Mouse (Mus musculus): Measurements from ENCODE around the gene Ankrd55.

Ankrd55 gene

GRCm38 (mm10) chr13:112343628-112344009 lies 55.4 kb downstream of the Ankrd55 start:
- DNase-seq (ENCODE audit: low spot score in 2 of 2) = no peak

- DNase-seq (ENCODE audit: low spot score in 2 of 2) = no peak
These were observed 56.1 kb downstream of the Ankrd55 start for GRCm38 (mm10) chr13:112344270-112344864.

GRCm38 (mm10) chr13:112345542-112345941 lies 57.3 kb downstream of the Ankrd55 start:
- no peak for DNase-seq (ENCODE audit: low spot score in 2 of 2)

- DNase-seq (ENCODE audit: low spot score in 2 of 2) = no peak
These were observed 57.8 kb downstream of the Ankrd55 start for GRCm38 (mm10) chr13:112346031-112346430.

- no peak for DNase-seq (ENCODE audit: low spot score in 2 of 2)
These were observed 58.5 kb downstream of the Ankrd55 start for GRCm38 (mm10) chr13:112346659-112347142.

- DNase-seq (ENCODE audit: low spot score in 2 of 2) = no peak
These were observed 60.0 kb downstream of the Ankrd55 start for GRCm38 (mm10) chr13:112348250-112348649.

GRCm38 (mm10) chr13:112348896-112349484 lies 60.7 kb downstream of the Ankrd55 start:
- no peak for DNase-seq (ENCODE audit: low spot score in 2 of 2)

GRCm38 (mm10) chr13:112349500-112349899 lies 61.2 kb downstream of the Ankrd55 start:
- no peak for DNase-seq (ENCODE audit: low spot score in 2 of 2)

- DNase-seq (ENCODE audit: low spot score in 2 of 2) = no peak
These were observed 63.7 kb downstream of the Ankrd55 start for GRCm38 (mm10) chr13:112351943-112352342.

GRCm38 (mm10) chr13:112354109-112354867 lies 66.0 kb downstream of the Ankrd55 start:
- no peak for DNase-seq (ENCODE audit: low spot score in 2 of 2)

GRCm38 (mm10) chr13:112354958-112355357 lies 66.7 kb downstream of the Ankrd55 start:
- DNase-seq (ENCODE audit: low spot score in 2 of 2) = no peak

GRCm38 (mm10) chr13:112355794-112356486 lies 67.7 kb downstream of the Ankrd55 start:
- no peak for DNase-seq (ENCODE audit: low spot score in 2 of 2)

GRCm38 (mm10) chr13:112361575-112361974 lies 73.3 kb downstream of the Ankrd55 start:
- no peak for DNase-seq (ENCODE audit: low spot score in 2 of 2)

GRCm38 (mm10) chr13:112363218-112363617 lies 75.0 kb downstream of the Ankrd55 start:
- DNase-seq (ENCODE audit: low spot score in 2 of 2) = no peak

GRCm38 (mm10) chr13:112363746-112364145 lies 75.5 kb downstream of the Ankrd55 start:
- DNase-seq (ENCODE audit: low spot score in 2 of 2) = no peak

GRCm38 (mm10) chr13:112364698-112365097 lies 76.4 kb downstream of the Ankrd55 start:
- DNase-seq (ENCODE audit: low spot score in 2 of 2) = no peak

- no peak for DNase-seq (ENCODE audit: low spot score in 2 of 2)
These were observed 77.1 kb downstream of the Ankrd55 start for GRCm38 (mm10) chr13:112365303-112365702.

GRCm38 (mm10) chr13:112365762-112366161 lies 77.5 kb downstream of the Ankrd55 start:
- DNase-seq (ENCODE audit: low spot score in 2 of 2) = no peak

- DNase-seq (ENCODE audit: low spot score in 2 of 2) = no peak
These were observed 78.2 kb downstream of the Ankrd55 start for GRCm38 (mm10) chr13:112366321-112367029.

- DNase-seq (ENCODE audit: low spot score in 2 of 2) = no peak
These were observed 83.5 kb downstream of the Ankrd55 start for GRCm38 (mm10) chr13:112371729-112372128.

GRCm38 (mm10) chr13:112375766-112376165 lies 87.5 kb downstream of the Ankrd55 start:
- DNase-seq (ENCODE audit: low spot score in 2 of 2) = no peak
